ENCODE assay signal across 9 mouse cellular contexts in genomic region chr14:25548650-25549049, GRCm38 (mm10).
DNase-seq lines count a peak whose midpoint lies in the region; ATAC-seq lines count a peak whose summit lies in the region.
"Had no signal": no experiment of that assay in that cellular context is flagged by ENCODE, and none has a peak within 500 bp of the region (broad histone marks: within the 10 kb centered on the region; RNA-seq: fewer than 3 reads in every experiment).

No protein-coding gene starts in this region.

- H3K27ac ChIP-seq in lung, embryonic 16.5 days (ENCODE audit: low read length), result 0 out of 2 replicates have a peak overlapping the region, but pooled peaks have one; percentile 33
- H3K27ac ChIP-seq in forebrain, embryonic 12.5 days, result peak overlapping the region; percentile 43
- peak overlapping the region; percentile 81 for H3K27ac ChIP-seq in kidney, embryonic 15.5 days

- no peak for ATAC-seq in lung, embryonic 16.5 days (ENCODE audit: low read depth)
- ATAC-seq in forebrain, embryonic 12.5 days (ENCODE audit: low FRiP score), result no peak
- ATAC-seq in kidney, embryonic 15.5 days (replicated peaks; ENCODE audit: low FRiP score), result peak; percentile 52

- no peak overlapping the region for H3K9ac ChIP-seq in lung, embryonic 16.5 days (ENCODE audit: low read length)
- no peak overlapping the region for H3K9ac ChIP-seq in forebrain, embryonic 12.5 days
- H3K9ac ChIP-seq in kidney, embryonic 15.5 days, result no peak overlapping the region

- H3K4me2 ChIP-seq in lung, embryonic 16.5 days (ENCODE audit: low read depth, low read length), result no peak overlapping the region
- no peak overlapping the region for H3K4me2 ChIP-seq in forebrain, embryonic 12.5 days
- H3K4me2 ChIP-seq in kidney, embryonic 15.5 days, result no peak overlapping the region; the same call in 1 of the 2 replicates

- DNase-seq in lung, postnatal 14 days, result no peak
- peak; percentile 60 for DNase-seq in ovary, postnatal 36 days (ENCODE audit: low spot score)
- DNase-seq in layer of hippocampus, adult 9-11 months, result no peak
- DNase-seq in liver, result no peak
- DNase-seq in testis, postnatal 14 days (ENCODE audit: low spot score), result no peak

- H3K9me3 ChIP-seq in lung, embryonic 16.5 days (ENCODE audit: control insufficient read depth, low read length), result no peaks in the 10 kb centered on the region
- no peaks in the 10 kb centered on the region for H3K9me3 ChIP-seq in forebrain, embryonic 12.5 days
- H3K9me3 ChIP-seq in kidney, embryonic 15.5 days (replicated peaks), result no peaks in the 10 kb centered on the region

- no peaks in the 10 kb centered on the region for H3K36me3 ChIP-seq in lung, embryonic 16.5 days (ENCODE audit: control insufficient read depth, insufficient read depth, low read length)
- H3K36me3 ChIP-seq in forebrain, embryonic 12.5 days (replicated peaks), result peaks cover 58% of the 10 kb centered on the region
- H3K36me3 ChIP-seq in kidney, embryonic 15.5 days, result peaks cover 32% of the 10 kb centered on the region

- H3K4me1 ChIP-seq in lung, embryonic 16.5 days (replicated peaks; ENCODE audit: control insufficient read depth, insufficient read depth, low read length), result peaks cover 32% of the 10 kb centered on the region
- peaks cover 78% of the 10 kb centered on the region for H3K4me1 ChIP-seq in forebrain, embryonic 12.5 days
- peaks cover 75% of the 10 kb centered on the region for H3K4me1 ChIP-seq in kidney, embryonic 15.5 days

- no peaks in the 10 kb centered on the region for H3K27me3 ChIP-seq in lung, embryonic 16.5 days (ENCODE audit: control insufficient read depth, insufficient read depth, low read depth, low read length)
- no peaks in the 10 kb centered on the region for H3K27me3 ChIP-seq in forebrain, embryonic 12.5 days
- no peaks in the 10 kb centered on the region for H3K27me3 ChIP-seq in kidney, embryonic 15.5 days

- 48% methylated on average over 6 of the region's 6 CpGs for WGBS in lung, embryonic 16.5 days
- WGBS in forebrain, embryonic 12.5 days, result 70% methylated on average over 6 of the region's 6 CpGs
- WGBS in kidney, embryonic 15.5 days, result 15% methylated on average over 6 of the region's 6 CpGs

- no peak overlapping the region for H3K4me3 ChIP-seq in lung, embryonic 16.5 days (ENCODE audit: low read length)
- no peak overlapping the region for H3K4me3 ChIP-seq in forebrain, embryonic 12.5 days (replicated peaks)
- H3K4me3 ChIP-seq in kidney, embryonic 15.5 days (replicated peaks), result no peak overlapping the region
- H3K4me3 ChIP-seq: myocyte had no signal
